Mouse (Mus musculus): ENCODE results near the gene Acss3. TPM values are rescaled to one million over a fixed set of nuclear protein-coding genes. Genes with fewer than 3 reads are reported as not detected.

The Acss3 gene
- polyA plus RNA-seq (2014; fragmentation: Nextera tagmentation; extraction: Ambion mirVana): 3.3 and 3.6 TPM in 2 replicates

GRCm38 (mm10) chr10:107123529-107124335 lies at the start of gene Acss3:
Gene Acss3 (minus strand): TSS chr10:107123668.
- no peaks in the 10 kb centered on the region for H3K9me3 ChIP-seq (ENCODE audit: control insufficient read depth, low read length)
- peak within 1 kb of the TSS; percentile 48 for H3K4me3 ChIP-seq (ENCODE audit: low read depth, low read length)
- H3K27ac ChIP-seq (replicated peaks; ENCODE audit: low read depth, low read length): no peak within 1 kb of the TSS
- peak within 1 kb of the TSS; percentile 68 for H3K4me2 ChIP-seq (ENCODE audit: low read depth, severe bottlenecking)
- H3K36me3 ChIP-seq (ENCODE audit: control insufficient read depth, insufficient read depth, low read length): no peaks in the 10 kb centered on the region
- H3K4me1 ChIP-seq (ENCODE audit: control insufficient read depth, insufficient read depth, low read length): no peaks in the 10 kb centered on the region
- peak within 1 kb of the TSS; percentile 72; the same call in 1 of the 2 replicates for H3K9ac ChIP-seq (ENCODE audit: low read length)
- ATAC-seq (ENCODE audit: insufficient number of reproducible peaks, low FRiP score, low TSS enrichment, low read depth) (peak; percentile 98), DNase-seq (ENCODE audit: low spot score) (peak; percentile 83)
- WGBS: 3% methylated on average over 17 of the region's 17 CpGs
- H3K27me3 ChIP-seq (ENCODE audit: control insufficient read depth, insufficient read depth, low read length): no peaks in the 10 kb centered on the region

DNA sequence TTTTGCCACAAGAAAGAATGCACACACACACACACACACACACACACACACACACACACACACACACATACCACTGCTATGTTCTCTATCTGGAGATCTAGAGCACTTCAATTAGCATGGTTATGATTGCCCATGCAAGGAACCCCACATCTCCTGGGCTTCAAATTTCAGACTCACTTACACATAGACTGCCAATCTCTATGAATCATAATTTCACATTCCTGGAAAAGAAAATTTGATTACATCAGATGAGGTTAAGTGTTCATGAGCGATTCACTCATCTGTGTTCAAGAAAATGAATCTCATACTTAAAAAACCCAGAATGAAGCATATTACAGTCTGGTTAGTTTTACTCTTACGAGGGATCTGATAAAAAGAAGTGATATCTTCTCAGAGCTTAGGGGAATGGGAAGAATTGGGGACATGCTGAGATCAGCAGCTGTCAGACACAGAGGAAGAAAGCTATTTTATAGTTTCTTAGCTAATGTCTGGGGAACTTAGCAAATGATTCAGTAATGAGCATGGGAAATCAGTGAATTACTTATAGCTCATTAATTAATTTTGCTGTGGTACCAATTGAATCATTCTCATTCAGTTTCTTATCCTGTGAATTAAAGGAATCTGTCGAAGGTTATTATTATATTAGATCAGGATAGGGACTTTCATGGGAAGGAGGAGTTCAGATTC lies 48.7 kb upstream of the Acss3 start:
- DNase-seq (ENCODE audit: low spot score) (no peak), ATAC-seq (ENCODE audit: insufficient number of reproducible peaks, low FRiP score, low TSS enrichment, low read depth) (no peak)
- no peak overlapping the region for H3K4me2 ChIP-seq (ENCODE audit: low read depth, severe bottlenecking)
- no peaks in the 10 kb centered on the region for H3K36me3 ChIP-seq (ENCODE audit: control insufficient read depth, insufficient read depth, low read length)
- no peaks in the 10 kb centered on the region for H3K9me3 ChIP-seq (ENCODE audit: control insufficient read depth, low read length)
- no peak overlapping the region for H3K9ac ChIP-seq (ENCODE audit: low read length)
- H3K27ac ChIP-seq (replicated peaks; ENCODE audit: low read depth, low read length): no peak overlapping the region
- no peak overlapping the region for H3K4me3 ChIP-seq (ENCODE audit: low read depth, low read length)
- WGBS: 84% methylated on average over 3 of the region's 3 CpGs
- H3K27me3 ChIP-seq (ENCODE audit: control insufficient read depth, insufficient read depth, low read length): no peaks in the 10 kb centered on the region
- H3K4me1 ChIP-seq (ENCODE audit: control insufficient read depth, insufficient read depth, low read length): no peaks in the 10 kb centered on the region

DNA sequence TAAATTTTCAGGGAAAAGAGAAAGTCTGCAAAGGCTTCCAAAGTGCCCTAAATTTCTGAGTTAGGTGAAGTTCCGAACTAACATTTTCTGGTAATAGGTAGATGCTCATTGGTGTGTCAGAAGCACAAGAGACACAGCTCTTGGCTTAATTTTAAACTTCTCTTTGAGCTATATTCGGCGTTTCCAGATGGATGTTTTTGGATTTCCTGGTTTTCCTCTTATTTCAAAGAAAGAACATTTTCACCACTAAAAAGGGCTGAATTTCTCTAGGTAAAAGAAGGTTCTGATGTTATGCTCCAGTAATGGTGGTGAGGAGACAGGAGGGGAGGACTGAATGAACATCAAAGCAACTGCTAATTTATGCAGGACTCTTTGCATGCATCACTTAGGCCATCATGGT lies 43.0 kb upstream of the Acss3 start:
- H3K4me2 ChIP-seq (ENCODE audit: low read depth, severe bottlenecking): no peak overlapping the region
- H3K4me3 ChIP-seq (ENCODE audit: low read depth, low read length): no peak overlapping the region
- H3K36me3 ChIP-seq (ENCODE audit: control insufficient read depth, insufficient read depth, low read length): no peaks in the 10 kb centered on the region
- no peak for DNase-seq (ENCODE audit: low spot score)
- no peaks in the 10 kb centered on the region for H3K27me3 ChIP-seq (ENCODE audit: control insufficient read depth, insufficient read depth, low read length)
- H3K27ac ChIP-seq (replicated peaks; ENCODE audit: low read depth, low read length): no peak overlapping the region
- no peaks in the 10 kb centered on the region for H3K4me1 ChIP-seq (ENCODE audit: control insufficient read depth, insufficient read depth, low read length)
- no peaks in the 10 kb centered on the region for H3K9me3 ChIP-seq (ENCODE audit: control insufficient read depth, low read length)
- WGBS: 92% methylated on average over 3 of the region's 3 CpGs
- ATAC-seq (ENCODE audit: insufficient number of reproducible peaks, low FRiP score, low TSS enrichment, low read depth): no peak
- no peak overlapping the region for H3K9ac ChIP-seq (ENCODE audit: low read length)

DNA sequence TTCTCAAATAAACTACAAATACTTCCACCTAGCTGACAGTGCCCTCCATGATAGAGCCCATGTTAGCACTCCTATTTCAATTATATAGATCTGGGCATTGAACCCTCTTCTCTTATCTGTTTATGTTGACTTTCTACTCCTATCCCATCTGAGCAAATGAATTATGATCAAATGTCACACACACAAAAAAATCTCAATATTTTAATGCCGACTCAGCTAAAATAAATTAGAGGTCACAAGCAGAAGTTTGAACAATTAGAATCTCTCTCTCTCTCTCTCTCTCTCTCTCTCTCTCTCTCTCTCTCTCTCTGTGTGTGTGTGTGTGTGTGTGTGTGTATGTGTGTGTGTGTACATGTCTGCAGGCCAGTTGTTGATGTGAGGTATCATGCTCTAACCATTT lies 25.3 kb upstream of the Acss3 start:
- Histone ChIP-seq H3K36me3 (ENCODE audit: control insufficient read depth, insufficient read depth, low read length) (no peaks in the 10 kb centered on the region), H3K9me3 (ENCODE audit: control insufficient read depth, low read length) (no peaks in the 10 kb centered on the region)

DNA sequence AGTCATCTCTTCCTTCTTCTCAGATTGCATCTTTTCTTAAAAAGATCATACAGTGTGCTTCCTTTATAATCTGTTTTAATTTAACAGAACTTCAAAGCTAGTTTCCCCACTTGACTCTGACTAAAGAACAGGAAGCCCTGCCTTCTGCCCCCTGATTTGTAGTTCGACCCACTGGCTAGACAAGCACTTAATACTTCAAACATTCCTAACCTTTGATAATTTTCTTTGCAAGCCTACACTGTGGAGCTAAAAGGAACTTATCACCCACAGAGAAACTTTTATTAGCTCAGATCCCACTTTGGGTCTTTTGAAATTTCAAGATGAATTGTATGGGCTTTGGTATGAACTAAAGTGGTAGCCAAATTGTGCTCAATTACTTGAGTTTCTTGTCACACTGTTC lies 20.5 kb upstream of the Acss3 start:
- WGBS: 37% methylated on average over 1 of the region's 1 CpGs
- Histone ChIP-seq H3K27me3 (ENCODE audit: control insufficient read depth, insufficient read depth, low read length) (no peaks in the 10 kb centered on the region), H3K36me3 (ENCODE audit: control insufficient read depth, insufficient read depth, low read length) (no peaks in the 10 kb centered on the region), H3K4me1 (ENCODE audit: control insufficient read depth, insufficient read depth, low read length) (no peaks in the 10 kb centered on the region), H3K4me2 (ENCODE audit: low read depth, severe bottlenecking) (no peak overlapping the region), H3K9ac (ENCODE audit: low read length) (no peak overlapping the region), H3K9me3 (ENCODE audit: control insufficient read depth, low read length) (no peaks in the 10 kb centered on the region), H3K4me3 (ENCODE audit: low read depth, low read length) (no peak overlapping the region), H3K27ac (replicated peaks; ENCODE audit: low read depth, low read length) (no peak overlapping the region)
- ATAC-seq (ENCODE audit: insufficient number of reproducible peaks, low FRiP score, low TSS enrichment, low read depth) (no peak), DNase-seq (ENCODE audit: low spot score) (no peak)

More for the DNA sequence above, 25.3 kb upstream of the Acss3 start:
- no peak overlapping the region for H3K4me2 ChIP-seq (ENCODE audit: low read depth, severe bottlenecking)
- no peak for DNase-seq (ENCODE audit: low spot score)
- no peak overlapping the region for H3K27ac ChIP-seq (replicated peaks; ENCODE audit: low read depth, low read length)
- H3K4me3 ChIP-seq (ENCODE audit: low read depth, low read length): no peak overlapping the region
- H3K4me1 ChIP-seq (ENCODE audit: control insufficient read depth, insufficient read depth, low read length): no peaks in the 10 kb centered on the region
- no peak for ATAC-seq (ENCODE audit: insufficient number of reproducible peaks, low FRiP score, low TSS enrichment, low read depth)
- H3K9ac ChIP-seq (ENCODE audit: low read length): no peak overlapping the region
- 90% methylated on average over 1 of the region's 1 CpGs for WGBS
- no peaks in the 10 kb centered on the region for H3K27me3 ChIP-seq (ENCODE audit: control insufficient read depth, insufficient read depth, low read length)

DNA sequence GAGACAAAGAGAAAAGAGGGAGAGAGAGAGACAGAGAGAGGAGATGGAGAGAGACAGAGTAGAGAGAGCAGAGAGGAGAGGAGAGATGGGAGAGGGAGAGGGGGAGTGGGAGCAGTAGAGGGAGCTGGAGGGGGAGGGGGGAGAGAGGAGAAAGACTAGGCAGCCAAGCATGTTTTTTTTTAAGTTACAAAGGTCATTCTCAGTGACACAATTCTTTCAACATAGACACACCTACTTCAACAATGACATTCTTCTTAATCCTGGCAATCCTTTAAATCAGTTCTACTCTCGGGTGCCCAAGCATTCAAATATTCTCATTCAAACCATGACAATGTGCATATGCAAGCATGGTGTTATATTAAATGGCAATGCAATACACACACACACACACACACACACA lies 19.4 kb upstream of the Acss3 start:
- no peak overlapping the region for H3K4me3 ChIP-seq (ENCODE audit: low read depth, low read length)
- no peaks in the 10 kb centered on the region for H3K9me3 ChIP-seq (ENCODE audit: control insufficient read depth, low read length)
- no peaks in the 10 kb centered on the region for H3K36me3 ChIP-seq (ENCODE audit: control insufficient read depth, insufficient read depth, low read length)
- no peak overlapping the region for H3K27ac ChIP-seq (replicated peaks; ENCODE audit: low read depth, low read length)
- ATAC-seq (ENCODE audit: insufficient number of reproducible peaks, low FRiP score, low TSS enrichment, low read depth) (no peak), DNase-seq (ENCODE audit: low spot score) (no peak)
- WGBS: 79% methylated on average over 1 of the region's 1 CpGs
- H3K4me2 ChIP-seq (ENCODE audit: low read depth, severe bottlenecking): no peak overlapping the region
- H3K9ac ChIP-seq (ENCODE audit: low read length): no peak overlapping the region
- no peaks in the 10 kb centered on the region for H3K4me1 ChIP-seq (ENCODE audit: control insufficient read depth, insufficient read depth, low read length)
- H3K27me3 ChIP-seq (ENCODE audit: control insufficient read depth, insufficient read depth, low read length): no peaks in the 10 kb centered on the region

DNA sequence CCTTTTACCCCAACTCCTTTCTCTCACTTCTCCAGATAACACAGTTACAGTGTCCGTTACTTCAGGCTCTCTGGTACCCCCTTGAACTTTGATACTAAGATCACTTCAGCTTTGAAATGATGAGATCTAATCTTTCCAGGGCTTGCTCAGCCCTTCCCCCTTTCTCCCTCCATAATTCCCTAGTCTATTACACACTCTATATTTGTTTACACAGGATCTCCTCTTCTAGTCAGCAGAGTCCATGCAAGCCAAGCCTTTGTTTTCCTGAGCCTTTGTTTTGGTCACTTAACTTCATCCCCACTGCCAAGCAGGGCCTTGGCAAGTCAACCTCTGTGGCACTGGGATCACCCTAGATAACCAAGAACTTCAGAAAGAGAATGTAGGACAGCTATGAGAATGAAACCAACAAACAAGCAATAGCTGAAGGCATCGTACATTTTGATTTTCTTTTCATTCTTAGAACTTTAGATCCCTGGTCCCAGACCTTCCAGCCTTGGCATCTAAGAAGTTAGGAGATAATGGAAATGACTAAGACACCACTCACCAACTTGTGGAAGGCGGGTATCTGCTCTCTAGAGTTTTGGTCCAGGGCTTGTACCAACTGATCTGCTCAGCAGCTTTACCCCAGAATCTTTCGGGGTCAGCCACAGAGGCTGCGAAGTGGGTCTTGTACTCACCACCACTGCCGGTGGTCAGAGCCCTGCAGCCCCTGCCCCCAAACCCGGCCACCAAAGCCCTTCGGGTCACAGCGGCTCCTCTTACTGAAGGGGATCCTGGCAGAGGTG lies 532 bp downstream of the Acss3 start:
- H3K4me3 ChIP-seq (ENCODE audit: low read depth, low read length): peak overlapping the region; percentile 48
- no peaks in the 10 kb centered on the region for H3K9me3 ChIP-seq (ENCODE audit: control insufficient read depth, low read length)
- 10% methylated on average over 9 of the region's 9 CpGs for WGBS
- ATAC-seq (ENCODE audit: insufficient number of reproducible peaks, low FRiP score, low TSS enrichment, low read depth) (peak; percentile 75), DNase-seq (ENCODE audit: low spot score) (no peak)
- H3K9ac ChIP-seq (ENCODE audit: low read length): peak overlapping the region; percentile 72; the same call in 1 of the 2 replicates
- no peaks in the 10 kb centered on the region for H3K27me3 ChIP-seq (ENCODE audit: control insufficient read depth, insufficient read depth, low read length)
- no peaks in the 10 kb centered on the region for H3K36me3 ChIP-seq (ENCODE audit: control insufficient read depth, insufficient read depth, low read length)
- no peak overlapping the region for H3K27ac ChIP-seq (replicated peaks; ENCODE audit: low read depth, low read length)
- H3K4me1 ChIP-seq (ENCODE audit: control insufficient read depth, insufficient read depth, low read length): no peaks in the 10 kb centered on the region
- H3K4me2 ChIP-seq (ENCODE audit: low read depth, severe bottlenecking): peak overlapping the region; percentile 68

- Histone ChIP-seq H3K27ac (replicated peaks; ENCODE audit: low read depth, low read length) (no peak overlapping the region), H3K9me3 (ENCODE audit: control insufficient read depth, low read length) (no peaks in the 10 kb centered on the region), H3K4me1 (ENCODE audit: control insufficient read depth, insufficient read depth, low read length) (no peaks in the 10 kb centered on the region), H3K36me3 (ENCODE audit: control insufficient read depth, insufficient read depth, low read length) (no peaks in the 10 kb centered on the region), H3K4me2 (ENCODE audit: low read depth, severe bottlenecking) (no peak overlapping the region), H3K9ac (ENCODE audit: low read length) (no peak overlapping the region), H3K27me3 (ENCODE audit: control insufficient read depth, insufficient read depth, low read length) (no peaks in the 10 kb centered on the region), H3K4me3 (ENCODE audit: low read depth, low read length) (no peak overlapping the region)
- ATAC-seq (ENCODE audit: insufficient number of reproducible peaks, low FRiP score, low TSS enrichment, low read depth) (no peak), DNase-seq (ENCODE audit: low spot score) (no peak)
- 93% methylated on average over 9 of the region's 9 CpGs for WGBS
Observed at GRCm38 (mm10) chr10:107121301-107121700, 2.2 kb downstream of the Acss3 start.

All from limb, embryonic 11.5 days (tissue).